Mouse (Mus musculus): Measurements from ENCODE around the gene Wdr37.

Wdr37 gene

GRCm38 (mm10) chr13:8839111-8839510 is 32.6 kb downstream of the Wdr37 start:
- DNase-seq = no peak

GRCm38 (mm10) chr13:8838394-8838793 is 33.3 kb downstream of the Wdr37 start:
- no peak for DNase-seq

- DNase-seq = no peak
Observed at GRCm38 (mm10) chr13:8834573-8834972, 37.1 kb downstream of the Wdr37 start.

DNA sequence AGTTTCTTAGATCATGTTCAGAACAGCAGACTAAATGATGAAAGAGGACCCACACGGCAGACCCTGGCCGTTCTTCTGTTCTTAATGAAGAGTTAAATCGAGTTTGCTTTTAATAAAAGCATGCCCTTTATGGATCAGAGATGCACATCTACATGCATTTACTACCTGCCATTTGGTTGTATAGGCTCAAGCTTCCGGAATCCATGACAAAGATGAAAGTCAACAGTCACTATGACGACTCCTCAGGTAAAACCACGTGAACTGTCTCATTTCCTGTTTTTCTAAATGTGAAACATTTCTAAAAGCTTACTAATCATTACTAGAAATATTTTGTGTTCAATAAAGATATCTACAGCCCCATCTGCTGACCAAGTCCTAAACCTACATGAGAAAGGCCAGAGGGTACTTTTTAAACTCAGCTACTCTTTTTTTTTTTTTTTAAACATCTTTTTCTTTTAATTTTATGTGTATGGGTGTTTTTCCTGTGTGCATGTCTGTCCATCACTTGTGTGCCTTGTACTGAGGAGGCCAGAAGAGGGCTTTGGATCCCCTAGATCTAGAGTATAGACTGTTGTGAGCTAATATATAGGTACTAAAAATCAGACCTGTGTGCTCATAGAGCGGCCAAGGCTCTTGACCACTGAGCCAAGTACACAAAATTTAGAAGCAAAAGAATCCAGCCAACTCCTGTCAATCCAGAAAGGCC is 40.0 kb downstream of the Wdr37 start:
- no peak for DNase-seq

- no peak for DNase-seq
Observed at GRCm38 (mm10) chr13:8830696-8831095, 41.0 kb downstream of the Wdr37 start.

GRCm38 (mm10) chr13:8829784-8830183 is 41.9 kb downstream of the Wdr37 start:
- DNase-seq = no peak

GRCm38 (mm10) chr13:8828946-8829345 is 42.8 kb downstream of the Wdr37 start:
- DNase-seq = no peak

DNA sequence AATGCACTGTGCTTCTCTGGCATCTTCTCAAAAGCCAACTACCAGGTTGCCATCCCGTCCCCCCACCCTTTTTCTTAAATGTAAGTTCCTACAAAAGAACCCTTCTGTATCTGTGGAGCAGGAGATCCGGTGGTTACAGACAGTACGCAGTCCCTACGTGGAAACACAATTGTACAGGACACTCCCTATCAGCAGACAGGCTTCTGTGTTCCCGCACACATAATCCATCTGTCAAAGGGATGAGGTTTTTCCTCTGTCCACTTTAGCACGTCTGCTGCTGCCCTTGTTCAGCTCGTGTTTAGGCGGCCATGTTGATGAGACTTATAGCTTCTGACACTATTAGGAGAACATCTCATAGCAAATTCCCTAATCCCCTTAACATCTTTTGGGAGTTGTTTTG is 48.2 kb downstream of the Wdr37 start:
- no peak for DNase-seq

DNA sequence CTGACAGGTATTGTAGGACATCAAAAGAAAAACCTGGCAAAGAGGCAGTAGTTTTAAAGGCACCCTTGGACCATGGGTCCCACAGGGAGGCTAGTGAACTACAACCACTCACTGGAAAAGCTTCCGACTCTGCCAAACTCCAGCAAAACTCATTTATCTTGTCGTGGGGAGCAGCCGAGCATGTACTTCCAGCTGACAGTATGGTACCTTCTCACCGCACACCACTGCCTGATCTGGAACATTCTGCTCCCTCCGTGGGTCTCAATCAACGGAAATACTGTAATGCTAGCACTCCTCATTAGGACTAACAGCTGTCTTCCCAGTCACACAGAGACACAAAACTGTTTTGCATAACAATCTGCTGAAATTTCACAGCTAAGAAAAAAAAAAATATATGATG is 48.6 kb downstream of the Wdr37 start:
- DNase-seq = no peak

DNA sequence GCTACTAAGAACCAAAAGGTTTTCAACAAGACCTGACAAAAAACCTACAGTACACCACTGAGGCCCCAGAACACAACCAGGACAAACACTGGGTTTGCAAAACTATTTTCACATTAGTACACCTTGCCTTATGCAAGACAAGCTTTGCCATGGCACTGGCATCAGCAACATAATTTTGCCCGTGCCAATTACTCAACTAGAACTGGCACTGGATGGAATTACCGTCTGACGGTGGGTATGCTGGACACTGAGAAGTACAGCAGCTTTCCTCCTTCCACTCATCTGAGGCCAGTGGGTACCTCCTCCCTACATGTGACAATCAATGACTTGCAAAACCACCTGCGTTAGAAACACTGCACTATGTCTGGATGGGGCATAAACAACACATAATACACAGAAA is 49.5 kb downstream of the Wdr37 start:
- DNase-seq = no peak

GRCm38 (mm10) chr13:8805931-8806330 is 65.8 kb downstream of the Wdr37 start:
- DNase-seq = no peak

- no peak for DNase-seq
Observed at GRCm38 (mm10) chr13:8800576-8800975, 71.1 kb downstream of the Wdr37 start.

- DNase-seq = no peak
Observed at GRCm38 (mm10) chr13:8793217-8793616, 78.5 kb downstream of the Wdr37 start.

DNA sequence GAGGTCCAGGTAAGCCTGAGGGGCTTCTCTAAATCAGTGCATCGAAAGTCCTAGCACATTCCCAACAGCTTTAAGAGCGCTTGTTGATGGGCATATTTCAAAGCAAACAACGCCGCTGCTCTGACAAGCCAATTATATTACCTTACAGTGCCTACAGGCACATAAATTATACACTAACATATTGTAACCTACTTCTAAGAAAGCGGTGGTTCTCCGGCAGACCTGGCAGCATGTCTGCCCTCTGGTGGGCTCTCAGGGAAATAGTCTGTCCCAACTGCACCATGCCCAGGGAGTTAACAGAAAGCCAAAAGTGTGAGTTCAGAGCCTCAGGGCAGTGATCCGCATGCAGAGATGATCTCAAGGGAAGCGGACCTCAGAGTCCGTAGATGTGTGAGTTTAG is 86.5 kb downstream of the Wdr37 start:
- peak; percentile 63 for DNase-seq

- no peak for DNase-seq
Observed at GRCm38 (mm10) chr13:8784308-8785061, 87.2 kb downstream of the Wdr37 start.

- no peak for DNase-seq
Observed at GRCm38 (mm10) chr13:8783686-8784307, 87.9 kb downstream of the Wdr37 start.

DNA sequence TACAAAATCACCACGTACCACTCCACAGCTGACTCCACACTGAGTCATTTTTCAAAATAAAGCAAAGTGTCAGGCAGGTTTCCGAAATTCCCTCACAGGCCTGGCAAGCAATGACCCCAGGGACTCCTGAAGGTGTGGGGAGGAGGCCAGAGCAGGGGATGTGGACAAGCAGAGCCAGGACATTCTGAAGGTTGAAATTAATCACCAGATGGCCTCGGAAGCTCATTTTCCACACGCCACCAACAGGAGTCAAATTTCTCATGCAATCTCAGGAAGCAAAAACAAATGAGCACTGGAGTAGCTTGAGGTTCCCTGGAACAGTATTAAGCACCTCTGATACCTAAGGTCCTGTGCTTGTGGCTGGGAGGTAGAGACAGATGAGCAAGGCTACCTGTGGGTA is 89.1 kb downstream of the Wdr37 start:
- no peak for DNase-seq

- DNase-seq = peak; percentile 36
Observed at GRCm38 (mm10) chr13:8780441-8780840, 91.3 kb downstream of the Wdr37 start.

GRCm38 (mm10) chr13:8770616-8771015 is 101.1 kb downstream of the Wdr37 start:
- no peak for DNase-seq

- no peak for DNase-seq
Observed at GRCm38 (mm10) chr13:8769654-8770227, 102.0 kb downstream of the Wdr37 start.

GRCm38 (mm10) chr13:8760940-8761339 is 110.8 kb downstream of the Wdr37 start:
- no peak for DNase-seq

Measured in right cerebral cortex, adult 18-20 months (tissue).